Mouse (Mus musculus) embryo, embryonic 10 days (tissue): ENCODE data around the gene Erbb4.
A peak's percentile ranks its signal among the peaks of the same experiment; 100 is the strongest.

Source experiments
- DNase-seq: peaks from one replicate; pipeline ENCODE4 v3.0.0-alpha.2; 2015; ENCODE audit warnings: low spot score

Erbb4 gene

DNA sequence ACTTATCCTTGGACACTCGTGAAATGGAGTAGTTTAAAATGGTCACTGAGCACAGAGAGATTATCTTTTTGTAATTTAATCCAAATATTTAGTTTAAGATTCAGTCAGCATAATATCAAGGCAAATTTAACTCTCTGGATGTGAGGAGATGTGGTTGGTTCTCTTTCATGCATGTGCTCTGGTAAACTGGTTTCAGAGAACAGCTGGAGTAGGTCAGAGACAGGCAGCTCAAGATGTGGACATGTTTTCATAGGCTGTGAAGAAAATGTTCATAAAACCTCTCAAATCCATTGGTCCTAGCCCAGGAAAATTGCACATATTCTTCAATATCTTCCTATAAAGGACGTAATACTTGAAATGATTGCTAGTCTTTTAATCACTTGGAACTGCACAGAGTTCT lies 590.0 kb downstream of the Erbb4 start:
- no peak for DNase-seq

DNA sequence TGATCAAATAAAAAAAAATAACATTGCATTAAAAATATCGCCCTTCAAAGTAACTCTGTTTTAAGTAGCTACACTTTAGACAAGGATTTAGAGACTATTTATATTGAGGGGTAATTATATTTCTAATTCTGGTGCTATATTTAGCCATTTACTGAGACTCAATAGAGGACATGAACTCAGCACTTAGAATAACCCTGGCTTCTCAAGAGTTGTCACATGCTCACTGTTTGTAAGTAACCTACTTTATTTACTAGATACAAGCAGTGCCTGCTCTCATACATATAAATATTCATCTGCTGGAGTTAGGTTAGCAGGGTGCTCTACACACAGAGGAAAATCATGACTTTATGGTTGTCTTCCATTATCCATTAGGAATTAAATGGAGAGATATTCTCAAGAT lies 604.0 kb downstream of the Erbb4 start:
- DNase-seq = no peak

DNA sequence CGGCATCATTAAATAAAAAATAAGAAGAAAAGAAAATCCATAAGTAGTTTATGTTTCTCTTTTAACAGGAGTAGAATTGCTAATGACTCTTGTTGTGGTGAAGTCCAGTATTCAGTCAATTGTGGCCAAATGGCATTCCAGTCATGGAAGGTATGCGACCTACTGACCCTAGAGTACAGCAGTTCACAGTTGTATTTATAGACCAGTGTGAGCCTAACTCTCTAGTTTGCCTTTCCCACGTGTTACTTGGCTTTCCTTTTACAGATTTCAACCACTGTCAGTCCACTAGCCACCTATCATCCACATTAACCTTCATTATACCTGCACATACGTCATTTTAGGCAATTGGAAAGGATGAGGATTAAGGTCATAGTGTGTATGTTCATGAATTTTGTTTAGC lies 606.3 kb downstream of the Erbb4 start:
- peak; percentile 87 for DNase-seq

DNA sequence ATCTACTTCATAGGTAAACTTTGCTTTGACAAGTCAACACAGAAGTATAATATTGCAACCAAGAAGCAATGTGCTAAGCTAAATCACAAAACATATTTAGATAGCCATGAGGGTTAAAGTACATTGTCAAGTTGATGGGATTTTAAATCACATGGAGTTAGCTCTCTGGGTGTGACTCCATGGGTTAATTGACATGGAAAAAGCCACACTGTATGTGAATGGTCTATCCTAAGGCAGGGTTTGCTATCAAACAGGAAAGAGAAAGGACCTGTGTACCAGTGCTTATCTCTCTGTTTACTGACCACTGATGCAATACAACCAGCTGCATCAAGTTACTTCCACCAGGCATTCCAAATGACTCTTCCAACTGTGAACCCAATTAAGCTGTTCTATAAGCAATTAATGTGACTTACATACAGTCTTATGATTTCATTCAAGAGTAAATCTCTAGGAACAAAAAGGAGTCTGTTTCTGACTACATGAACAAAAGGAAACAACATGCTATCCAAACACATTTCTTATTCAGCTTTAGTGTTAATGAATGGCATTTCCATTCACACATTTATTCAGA lies 641.4 kb downstream of the Erbb4 start:
- DNase-seq = no peak

DNA sequence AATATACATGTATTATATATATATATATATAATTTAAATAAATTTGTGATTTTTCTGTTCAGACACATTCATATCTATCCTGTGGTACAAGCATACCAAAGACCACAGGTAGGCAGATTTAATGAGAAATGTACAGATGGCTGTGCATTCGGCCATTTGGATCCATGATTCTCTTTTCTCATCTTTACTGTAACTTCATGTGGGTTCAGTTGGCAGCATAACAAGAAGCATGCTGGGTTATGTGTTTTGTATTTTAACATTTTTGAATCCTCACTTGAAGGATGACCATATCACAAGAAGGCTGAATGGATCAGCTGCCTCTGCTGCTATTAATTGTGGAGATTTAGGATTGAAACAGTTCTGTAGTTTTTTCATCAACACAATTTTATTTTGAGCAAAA lies 656.6 kb downstream of the Erbb4 start:
- DNase-seq = no peak

DNA sequence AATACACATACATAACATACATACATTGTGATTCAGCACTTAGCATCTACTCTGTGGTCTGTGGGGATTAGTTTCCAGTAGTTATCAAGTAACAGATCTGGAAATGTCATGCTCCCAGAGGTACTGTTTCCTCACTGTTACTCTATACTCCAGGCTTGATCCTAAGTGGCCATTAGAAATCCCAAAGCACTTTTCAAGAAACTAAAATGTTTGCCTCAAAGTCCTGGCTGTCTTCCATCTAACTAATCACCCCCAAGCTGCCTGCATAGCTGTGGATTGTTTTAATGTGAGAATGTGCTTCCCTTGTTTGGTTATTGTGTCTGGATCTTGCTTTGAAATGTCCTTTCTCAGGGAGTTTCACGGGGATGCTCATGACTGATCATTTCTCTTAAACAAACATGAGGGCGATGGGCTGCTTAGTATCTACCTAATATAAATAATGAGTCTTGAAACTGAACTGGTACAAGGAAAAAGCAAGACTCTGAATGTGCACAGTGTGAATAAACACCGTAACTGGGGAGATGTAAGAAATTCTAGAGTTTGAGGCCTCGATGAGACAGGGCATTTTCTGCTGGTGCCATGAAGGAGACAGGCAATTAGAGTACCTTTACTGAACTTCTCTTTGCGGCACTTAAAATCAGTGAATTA lies 683.4 kb downstream of the Erbb4 start:
- no peak for DNase-seq

DNA sequence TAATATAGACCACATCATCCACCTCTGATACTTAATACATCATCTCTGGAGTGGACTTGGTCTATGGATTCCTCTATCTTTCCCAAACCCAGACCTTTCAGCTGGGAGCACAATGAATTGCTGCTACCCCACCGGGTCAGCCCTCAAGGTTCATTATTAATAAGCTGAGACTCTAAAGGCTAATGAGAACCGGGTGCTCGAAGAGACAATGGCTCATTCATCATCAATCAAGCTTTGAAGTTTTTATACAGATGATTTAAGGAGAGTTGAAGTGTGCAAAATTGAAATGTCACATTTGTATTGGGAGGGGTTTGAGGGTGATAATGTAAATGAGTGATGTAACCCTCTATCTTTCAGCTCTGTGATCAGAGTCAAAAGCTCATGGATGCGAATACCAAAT lies 706.7 kb downstream of the Erbb4 start:
- peak; percentile 7 for DNase-seq

DNA sequence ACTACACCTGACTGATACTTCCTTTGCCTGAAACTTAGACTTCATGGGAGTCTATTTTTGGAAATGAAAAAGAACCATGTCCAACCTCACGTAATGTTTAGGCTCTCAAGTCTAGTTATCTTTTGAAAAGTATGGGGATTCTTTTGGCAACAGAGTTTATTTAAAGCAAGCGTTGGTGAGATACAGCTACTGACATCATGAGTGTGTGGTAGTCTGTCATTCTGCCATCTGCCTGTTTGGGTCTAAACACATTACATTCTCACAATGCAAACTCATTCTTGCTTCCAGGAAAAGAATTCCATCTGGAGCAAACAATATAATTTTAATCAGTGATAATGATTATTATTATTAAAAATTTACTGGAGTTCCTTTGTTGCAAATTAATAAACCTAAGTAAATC lies 736.3 kb downstream of the Erbb4 start:
- DNase-seq = no peak

DNA sequence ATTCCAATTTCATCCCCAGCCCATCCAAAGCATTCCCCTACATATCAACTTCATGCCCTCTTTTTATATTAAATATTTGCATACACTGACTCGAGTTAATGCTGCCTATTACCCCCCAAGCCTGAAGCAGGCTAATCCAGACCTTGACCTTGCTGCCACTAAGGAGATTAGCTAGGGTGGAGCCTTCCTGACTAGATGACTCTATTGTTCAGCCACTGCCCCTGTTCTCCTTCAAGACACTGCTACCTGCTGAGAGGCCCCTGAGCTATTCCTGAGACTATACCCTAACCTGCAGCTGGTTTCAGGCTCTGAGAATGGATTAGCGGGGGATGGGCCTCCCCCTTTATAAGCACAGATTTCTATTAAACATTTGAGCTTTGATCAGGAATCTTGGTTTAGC lies 774.1 kb downstream of the Erbb4 start:
- DNase-seq = no peak

DNA sequence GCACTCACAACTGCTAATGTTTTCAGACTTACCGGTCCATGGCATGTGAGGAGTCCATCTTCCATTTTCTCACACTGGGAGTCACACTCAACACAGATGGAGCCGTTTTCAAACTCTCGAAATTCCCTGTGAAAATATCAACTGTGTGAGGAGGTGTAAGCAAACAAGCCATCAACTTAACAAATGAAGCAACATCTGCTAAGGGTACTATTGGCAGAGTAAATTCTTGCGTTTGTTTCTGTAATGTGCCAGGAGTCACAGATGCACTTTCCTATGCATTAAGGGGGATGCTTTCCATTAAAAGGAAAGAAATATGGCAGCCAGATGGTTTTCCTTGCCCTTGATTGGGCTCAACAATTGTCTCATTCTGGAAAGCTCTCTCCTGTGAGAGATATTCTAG lies 802.0 kb downstream of the Erbb4 start:
- DNase-seq = no peak

DNA sequence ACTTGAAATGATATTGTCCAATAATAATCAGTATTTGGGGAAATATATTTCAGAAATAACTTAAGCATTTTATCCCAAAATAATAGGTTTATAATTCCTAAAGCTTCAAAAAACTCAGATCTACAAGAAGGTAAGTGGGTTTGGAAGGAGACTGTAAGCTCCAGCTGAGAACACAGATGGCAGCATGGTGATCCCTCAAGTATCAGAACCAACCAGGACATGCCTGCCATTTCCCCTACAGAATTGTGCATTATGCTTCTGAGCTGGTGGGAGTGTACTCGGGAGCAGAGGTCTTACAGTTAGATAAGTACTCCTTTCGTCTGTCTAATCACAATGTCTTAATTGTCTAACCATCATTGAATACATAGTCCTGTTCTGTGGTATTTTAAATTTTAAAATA lies 823.4 kb downstream of the Erbb4 start:
- no peak for DNase-seq

DNA sequence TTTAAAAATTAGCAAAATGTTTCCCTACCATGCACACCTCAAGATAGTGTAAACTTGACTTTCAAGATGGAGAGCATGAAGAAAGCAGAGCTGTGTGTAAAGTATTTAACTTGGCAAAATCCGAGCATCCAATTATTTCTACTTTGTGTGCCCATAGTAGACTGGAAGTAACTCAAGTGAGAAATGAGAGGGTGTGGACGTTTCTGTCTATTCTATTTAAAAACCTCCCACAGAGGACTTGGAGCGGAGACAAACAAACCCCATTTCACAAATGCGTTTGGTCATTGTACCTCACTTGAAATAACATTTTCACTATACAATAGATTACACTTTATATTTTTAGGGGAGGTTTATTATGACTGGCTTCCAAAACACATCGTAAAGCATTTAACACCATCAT lies 832.0 kb downstream of the Erbb4 start:
- DNase-seq = no peak

DNA sequence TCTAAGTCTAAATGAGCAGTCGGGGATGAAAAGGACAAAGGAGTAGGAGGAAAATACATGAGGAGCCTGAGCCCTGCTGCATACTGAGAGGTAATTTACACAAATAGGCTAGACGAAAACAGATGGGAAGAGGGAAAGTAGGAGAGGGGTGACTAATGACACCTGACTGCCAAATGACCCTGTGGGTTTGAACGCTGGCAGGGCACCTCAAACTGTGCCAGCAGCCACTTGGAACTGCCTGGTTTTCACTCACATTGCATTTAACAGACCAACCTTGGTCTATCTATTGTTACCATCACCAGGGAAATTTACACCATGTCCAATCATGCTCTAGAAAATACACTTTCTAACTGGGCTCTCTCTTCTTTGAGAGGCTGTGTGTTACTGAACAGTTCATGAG lies 929.3 kb downstream of the Erbb4 start:
- DNase-seq = peak; percentile 4

DNA sequence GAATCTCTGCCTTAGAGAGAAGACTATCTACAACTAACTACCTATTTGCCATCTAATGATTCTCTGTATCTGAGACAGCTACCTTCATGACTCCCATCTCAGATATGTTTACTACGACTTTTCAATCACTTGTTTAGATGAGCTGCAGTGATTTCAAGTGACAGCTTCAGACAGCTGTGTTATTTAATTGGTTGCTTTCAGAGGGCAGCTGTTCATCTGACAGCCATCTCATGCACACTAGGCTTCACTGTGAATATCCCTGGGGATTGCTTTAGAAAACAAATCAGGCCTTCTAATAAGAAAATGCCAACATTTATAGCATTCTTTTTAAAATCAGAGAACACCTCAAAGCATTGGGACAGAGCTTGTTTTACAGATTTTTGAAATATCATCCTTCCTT lies 952.6 kb downstream of the Erbb4 start:
- no peak for DNase-seq

DNA sequence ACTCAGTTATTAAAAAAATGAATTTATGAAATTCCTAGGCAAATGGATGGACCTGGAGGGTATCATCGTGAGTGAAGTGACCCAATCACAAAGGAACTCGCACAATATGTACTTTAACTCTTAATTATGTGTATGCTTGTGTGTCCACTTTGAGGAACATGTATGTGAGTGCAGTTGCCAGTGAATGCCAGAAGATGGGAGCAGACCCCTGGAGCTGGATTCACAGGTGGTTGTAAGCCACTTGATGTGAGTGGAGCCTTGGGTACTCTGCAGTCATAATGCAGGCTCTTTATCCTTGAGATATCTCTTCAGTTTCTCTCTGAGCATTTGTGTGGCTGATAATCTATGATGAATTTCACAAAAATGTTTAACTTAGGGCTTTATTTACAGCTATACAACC lies 957.3 kb downstream of the Erbb4 start:
- DNase-seq = peak; percentile 5

DNA sequence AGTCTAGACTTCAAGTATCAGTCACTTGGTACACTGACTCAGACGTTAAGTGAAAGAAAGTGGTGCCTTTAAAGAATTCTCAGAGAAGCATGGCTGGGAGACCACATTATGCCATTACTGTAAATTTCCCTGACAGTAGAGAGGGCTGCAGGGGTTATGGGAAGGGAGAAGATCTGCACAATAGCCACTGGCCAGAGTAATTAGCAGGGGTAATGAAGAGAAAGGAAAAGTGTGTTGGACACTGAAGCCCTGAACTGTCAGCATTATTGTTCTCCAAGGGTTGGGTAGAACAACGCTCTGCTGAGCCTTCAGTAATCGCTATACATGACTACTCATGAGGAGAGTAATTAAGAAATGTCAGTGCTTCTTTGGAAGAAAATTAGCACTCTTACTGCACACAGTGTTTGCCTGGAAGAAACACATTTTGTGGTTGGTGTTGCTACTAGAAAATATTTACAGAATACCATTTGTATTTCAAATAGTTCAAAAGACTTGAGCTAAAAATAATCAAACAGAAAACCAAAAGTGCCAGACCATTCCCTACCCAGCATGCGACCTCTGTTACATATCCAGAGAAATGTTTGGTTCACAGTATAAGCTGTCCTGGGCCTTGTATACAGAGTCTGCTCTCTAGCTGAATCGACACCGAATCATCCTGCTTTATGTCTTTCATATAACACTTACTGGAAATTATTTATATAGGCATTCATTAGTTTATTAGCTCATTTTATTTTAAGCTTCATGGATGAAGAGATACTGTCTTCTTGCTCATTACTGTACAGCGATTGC lies 965.1 kb downstream of the Erbb4 start:
- no peak for DNase-seq

DNA sequence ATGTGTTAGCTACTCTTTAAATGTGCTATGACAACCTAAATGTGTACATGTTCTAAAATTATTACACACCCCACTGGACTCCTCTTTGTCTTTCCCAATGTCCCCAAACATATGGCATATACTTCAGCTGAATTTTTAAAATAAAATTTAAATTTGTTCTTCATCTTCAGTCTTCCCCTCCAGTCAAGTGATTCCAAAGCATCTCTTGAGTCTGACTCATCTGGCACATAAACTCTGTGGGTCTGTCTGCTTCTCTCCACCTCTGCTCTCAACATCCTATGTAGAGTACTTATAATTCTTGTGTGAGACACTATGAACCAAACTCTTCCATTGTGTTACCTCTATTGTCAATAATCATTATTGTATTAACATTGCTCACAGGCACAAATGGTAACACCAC lies 972.9 kb downstream of the Erbb4 start:
- DNase-seq = no peak

DNA sequence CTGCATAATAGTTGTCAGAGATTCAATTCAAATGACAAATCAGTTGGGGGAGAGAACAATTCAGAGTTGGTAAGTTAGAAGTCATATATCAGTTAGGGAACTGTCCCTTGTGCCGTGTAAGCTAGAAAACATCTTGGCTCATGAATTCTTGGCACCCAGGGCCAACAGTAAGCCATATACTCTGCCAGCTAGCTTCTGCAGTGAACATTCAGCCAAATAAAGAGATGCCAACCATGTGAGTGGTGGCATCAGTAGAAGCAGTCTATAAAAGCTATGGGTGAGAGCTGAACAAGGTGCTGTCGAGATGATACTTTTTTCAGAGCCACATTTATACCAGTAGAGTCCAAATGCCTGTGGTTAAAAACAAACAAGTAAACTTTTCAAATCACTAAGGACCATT lies 973.4 kb downstream of the Erbb4 start:
- DNase-seq = no peak

DNA sequence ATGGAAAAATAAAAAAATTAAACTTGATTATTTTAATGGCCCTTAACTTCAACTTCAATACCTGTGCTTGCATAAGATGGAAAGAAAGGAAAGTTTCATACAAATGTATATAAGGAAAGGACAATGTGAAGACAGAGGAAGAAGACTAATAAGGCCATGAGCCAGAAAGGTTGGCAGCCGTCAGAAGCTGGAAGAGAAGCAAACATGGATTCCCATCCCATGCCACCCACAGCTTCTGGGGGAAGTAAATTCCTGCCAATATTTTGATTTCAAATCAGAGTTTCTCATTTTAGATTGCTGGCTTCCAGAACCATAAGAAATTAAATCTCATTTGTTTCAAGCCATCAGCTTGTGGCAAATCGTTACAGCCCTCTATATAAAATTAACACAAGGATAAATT lies 984.3 kb downstream of the Erbb4 start:
- DNase-seq = no peak

DNA sequence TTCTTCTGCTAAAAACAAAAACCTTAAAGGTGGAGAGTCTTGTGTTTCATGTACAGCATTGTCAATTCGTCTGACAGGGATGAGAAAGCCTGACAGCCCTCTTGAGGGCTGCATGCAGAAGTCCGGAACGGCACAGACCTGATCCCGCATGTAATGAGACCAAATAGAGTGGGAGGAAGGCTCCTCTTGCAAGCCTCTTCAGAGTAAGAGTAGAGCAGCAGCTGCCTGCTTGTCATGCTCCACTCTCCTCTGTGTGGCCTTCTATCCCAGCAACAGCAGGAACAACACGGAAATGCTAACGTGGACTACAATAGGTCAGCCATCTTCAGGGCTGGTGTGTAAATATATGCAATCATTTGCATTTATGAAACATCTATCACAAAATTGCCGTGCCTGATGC lies 987.5 kb downstream of the Erbb4 start:
- no peak for DNase-seq

DNA sequence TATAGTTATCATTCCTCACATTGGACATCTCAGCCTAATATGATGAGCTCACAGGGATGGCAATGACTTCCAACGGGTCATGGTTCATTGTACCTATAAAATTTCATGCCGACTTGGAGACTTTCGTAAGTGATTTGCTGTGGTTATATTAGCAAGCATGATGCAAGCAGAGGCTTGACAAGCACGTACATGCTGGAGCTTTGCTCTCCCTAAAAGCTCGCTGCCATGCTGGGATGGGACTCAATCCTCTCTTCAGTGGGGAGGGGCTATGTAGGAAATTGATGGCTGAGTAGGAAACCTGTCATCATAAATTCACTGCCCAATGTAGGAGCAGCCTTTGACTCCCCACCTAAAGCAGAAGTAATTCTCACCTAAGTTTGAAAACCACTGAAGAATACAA lies 992.1 kb downstream of the Erbb4 start:
- DNase-seq = no peak

DNA sequence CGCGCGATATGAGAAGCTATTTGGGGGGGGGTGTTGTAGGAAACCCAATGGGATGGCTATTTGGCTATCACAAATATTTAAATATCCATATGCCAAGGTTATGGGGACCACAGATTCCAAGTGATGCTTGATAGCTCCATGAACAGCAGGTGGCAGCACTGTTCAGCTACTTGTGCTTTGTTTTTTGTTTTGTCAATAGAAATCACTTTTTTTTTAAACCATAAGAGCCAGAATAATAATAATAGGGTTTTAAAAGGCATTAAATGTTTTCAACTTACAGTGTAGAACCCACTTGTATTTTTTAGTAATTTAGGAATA lies 1001.4 kb downstream of the Erbb4 start:
- peak; percentile 65 for DNase-seq

DNA sequence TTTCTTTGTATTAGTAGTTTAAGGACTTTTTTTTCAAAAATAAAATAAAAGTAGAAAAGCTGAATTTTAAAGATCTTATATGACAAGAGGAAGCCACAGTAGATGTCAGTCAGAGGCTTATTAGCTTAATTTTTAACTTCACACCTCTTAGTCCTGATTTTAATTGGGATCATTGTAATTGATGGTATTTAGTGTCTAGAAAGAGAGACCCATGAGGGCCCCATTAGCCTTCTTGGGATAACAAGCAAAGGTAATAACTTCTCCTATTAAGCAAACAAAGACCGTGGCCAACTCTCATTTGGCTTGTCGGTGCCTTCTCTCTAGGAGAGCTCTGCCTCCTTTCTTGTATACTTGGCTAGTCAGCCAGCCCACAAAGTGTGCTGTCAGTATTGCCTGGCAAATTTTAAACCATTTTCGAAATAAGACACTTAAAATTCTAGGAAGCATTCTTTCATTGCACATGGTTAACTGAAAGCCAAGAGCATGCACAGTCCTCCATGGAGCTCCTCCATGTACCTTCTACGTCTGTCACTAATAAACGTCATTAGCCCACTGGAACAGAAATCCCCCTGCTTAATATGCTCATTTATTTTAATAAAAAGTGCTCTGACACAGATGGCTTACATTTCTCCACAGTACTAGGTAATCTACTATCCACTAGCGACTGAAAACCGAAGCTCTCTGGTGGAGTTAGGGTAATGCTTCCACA lies 1001.9 kb downstream of the Erbb4 start:
- DNase-seq = no peak
